In genomic region chr4:117834845-117835530, GRCm38 (mm10) we compare ENCODE assay signal across 8 mouse cellular contexts. TPM values are rescaled to one million over a fixed set of nuclear protein-coding genes. Genes with fewer than 3 reads are reported as not detected.
A peak's percentile ranks its signal among the peaks of the same experiment; 100 is the strongest.
DNase-seq lines count a peak whose midpoint lies in the region; ATAC-seq lines count a peak whose summit lies in the region.

No protein-coding gene starts in this region.

- H3K9me3 ChIP-seq in intestine, embryonic 16.5 days (ENCODE audit: control insufficient read depth, low read length), result no peaks in the 10 kb centered on the region
- H3K9me3 ChIP-seq in limb, embryonic 15.5 days, result no peaks in the 10 kb centered on the region
- no peaks in the 10 kb centered on the region for H3K9me3 ChIP-seq in midbrain, embryonic 15.5 days

- WGBS in intestine, embryonic 16.5 days, result under 1% methylated on average over 36 of the region's 36 CpGs
- under 1% methylated on average over 36 of the region's 36 CpGs for WGBS in limb, embryonic 15.5 days
- 1% methylated on average over 36 of the region's 36 CpGs for WGBS in midbrain, embryonic 15.5 days

- H3K36me3 ChIP-seq in intestine, embryonic 16.5 days (ENCODE audit: control insufficient read depth, insufficient read depth, low read length), result no peaks in the 10 kb centered on the region
- peaks cover 3% of the 10 kb centered on the region; the same call in 1 of the 2 replicates for H3K36me3 ChIP-seq in limb, embryonic 15.5 days
- no peaks in the 10 kb centered on the region for H3K36me3 ChIP-seq in midbrain, embryonic 15.5 days (replicated peaks)

- intact Hi-C loops in gastrocnemius, postnatal 36 days (cut with DNase I), result loop anchor here (5.0 kb wide), 2 partner anchors 82 to 92 kb away; partner anchors contain the start of gene Artn

- H3K27ac ChIP-seq in intestine, embryonic 16.5 days (ENCODE audit: low read length), result peak overlapping the region; percentile 90
- H3K27ac ChIP-seq in limb, embryonic 15.5 days, result peak overlapping the region; percentile 92
- peak overlapping the region; percentile 86 for H3K27ac ChIP-seq in midbrain, embryonic 15.5 days

- H3K9ac ChIP-seq in intestine, embryonic 16.5 days (ENCODE audit: low read depth, low read length), result peak overlapping the region; percentile 82
- H3K9ac ChIP-seq in limb, embryonic 15.5 days, result peak overlapping the region; percentile 71
- H3K9ac ChIP-seq in midbrain, embryonic 15.5 days, result peak overlapping the region; percentile 75

- H3K4me3 ChIP-seq in intestine, embryonic 16.5 days (ENCODE audit: low read length), result peak overlapping the region; percentile 73
- peak overlapping the region; percentile 85 for H3K4me3 ChIP-seq in limb, embryonic 15.5 days
- H3K4me3 ChIP-seq in midbrain, embryonic 15.5 days, result peak overlapping the region; percentile 73

- DNase-seq in 416B (ENCODE audit: low read depth), result peak; percentile 87
- DNase-seq in adrenal gland, adult 2 months, result peak; percentile 89
- DNase-seq in embryo, embryonic 9.5 days (ENCODE audit: extremely low spot score), result peak; percentile 85
- DNase-seq in gastrocnemius, postnatal 36 days, result peak; percentile 53 to 55
- peak; percentile 84 to 90 for DNase-seq in spleen, postnatal 4 days (ENCODE audit: low spot score in 2 of 2)

- peaks cover 29% of the 10 kb centered on the region for H3K4me1 ChIP-seq in intestine, embryonic 16.5 days (ENCODE audit: control insufficient read depth, insufficient read depth, low read length)
- H3K4me1 ChIP-seq in limb, embryonic 15.5 days, result peaks cover 26% of the 10 kb centered on the region
- peaks cover 15% of the 10 kb centered on the region for H3K4me1 ChIP-seq in midbrain, embryonic 15.5 days

- peak; percentile 39 for ATAC-seq in intestine, embryonic 16.5 days
- ATAC-seq in limb, embryonic 15.5 days (ENCODE audit: insufficient number of reproducible peaks, low FRiP score, low TSS enrichment, low read depth), result peak; percentile 27; the same call in 1 of the 2 replicates
- peak; percentile 48 for ATAC-seq in midbrain, embryonic 15.5 days (replicated peaks)

- H3K27me3 ChIP-seq in intestine, embryonic 16.5 days (replicated peaks; ENCODE audit: control insufficient read depth, insufficient read depth, low read length), result no peaks in the 10 kb centered on the region
- peaks cover 4% of the 10 kb centered on the region; the same call in 1 of the 2 replicates for H3K27me3 ChIP-seq in limb, embryonic 15.5 days
- H3K27me3 ChIP-seq in midbrain, embryonic 15.5 days (replicated peaks), result 0 out of 2 replicates have a peak, but pooled peaks cover 5% of the 10 kb centered on the region

- peak overlapping the region; percentile 86 for H3K4me2 ChIP-seq in intestine, embryonic 16.5 days (ENCODE audit: low read depth, low read length)
- H3K4me2 ChIP-seq in limb, embryonic 15.5 days, result peak overlapping the region; percentile 94
- H3K4me2 ChIP-seq in midbrain, embryonic 15.5 days, result peak overlapping the region; percentile 65

RNA-seq across cellular contexts. Expression of gene Slc6a9, which starts 0.7 kb away (rescaled TPM):
- 10 to 100 TPM in 1 of 2 experiments, 1 to 10 TPM in 1; 9.0 to 14.5 TPM for total RNA-seq in adrenal gland, adult 2 months (2021)
- polyA plus RNA-seq in adrenal gland, adult 2 months (2012; rRNA removed), result 29.7 and 39.7 TPM in 2 replicates
- 1 to 10 TPM; 5.0 to 6.0 TPM for total RNA-seq in gastrocnemius, postnatal 36 days (2021)
- polyA plus RNA-seq in intestine, embryonic 16.5 days (2015; fragmentation: Nextera tagmentation; extraction: Ambion mirVana), result 10.1 and 10.8 TPM in 2 replicates
- polyA plus RNA-seq in limb, embryonic 15.5 days (2015; fragmentation: Nextera tagmentation; extraction: Ambion mirVana), result 11.6 and 13.1 TPM in 2 replicates
- 32.3 and 33.0 TPM in 2 replicates for polyA plus RNA-seq in midbrain, embryonic 15.5 days (2015; fragmentation: Nextera tagmentation; extraction: Ambion mirVana)

RNA-seq across cellular contexts. Expression of gene Ccdc24, which starts 37.4 kb away (rescaled TPM):
- 1 to 10 TPM in 1 of 2 experiments, under 1 TPM in 1; 0.52 to 1.1 TPM for total RNA-seq in adrenal gland, adult 2 months (2021)
- 2.4 and 2.5 TPM in 2 replicates for polyA plus RNA-seq in adrenal gland, adult 2 months (2012; rRNA removed)
- total RNA-seq in gastrocnemius, postnatal 36 days (2021), result under 1 TPM in 1 of 2 experiments, not detected in 1; 0.33 TPM
- 0.66 and 0.86 TPM in 2 replicates for polyA plus RNA-seq in intestine, embryonic 16.5 days (2015; fragmentation: Nextera tagmentation; extraction: Ambion mirVana)
- 0.66 and 1.2 TPM in 2 replicates for polyA plus RNA-seq in limb, embryonic 15.5 days (2015; fragmentation: Nextera tagmentation; extraction: Ambion mirVana)
- 2.7 and 3.2 TPM in 2 replicates for polyA plus RNA-seq in midbrain, embryonic 15.5 days (2015; fragmentation: Nextera tagmentation; extraction: Ambion mirVana)

RNA-seq across cellular contexts. Expression of gene B4galt2, which starts 48.3 kb away (rescaled TPM):
- 10 to 100 TPM in 1 of 2 experiments, 1 to 10 TPM in 1; 8.7 to 12.1 TPM for total RNA-seq in adrenal gland, adult 2 months (2021)
- 63.8 and 65.8 TPM in 2 replicates for polyA plus RNA-seq in adrenal gland, adult 2 months (2012; rRNA removed)
- 1 to 10 TPM; 2.8 to 3.2 TPM for total RNA-seq in gastrocnemius, postnatal 36 days (2021)
- 10.5 and 11.1 TPM in 2 replicates for polyA plus RNA-seq in intestine, embryonic 16.5 days (2015; fragmentation: Nextera tagmentation; extraction: Ambion mirVana)
- polyA plus RNA-seq in limb, embryonic 15.5 days (2015; fragmentation: Nextera tagmentation; extraction: Ambion mirVana), result 23.1 and 27.6 TPM in 2 replicates
- 65.4 and 67.7 TPM in 2 replicates for polyA plus RNA-seq in midbrain, embryonic 15.5 days (2015; fragmentation: Nextera tagmentation; extraction: Ambion mirVana)

RNA-seq across cellular contexts. Expression of gene Atp6v0b, which starts 52.1 kb away (rescaled TPM):
- total RNA-seq in adrenal gland, adult 2 months (2021), result 100 to 1,000 TPM; 208 to 226 TPM
- 597 and 627 TPM in 2 replicates for polyA plus RNA-seq in adrenal gland, adult 2 months (2012; rRNA removed)
- 10 to 100 TPM; 65.4 to 74.0 TPM for total RNA-seq in gastrocnemius, postnatal 36 days (2021)
- 345 and 371 TPM in 2 replicates for polyA plus RNA-seq in intestine, embryonic 16.5 days (2015; fragmentation: Nextera tagmentation; extraction: Ambion mirVana)
- polyA plus RNA-seq in limb, embryonic 15.5 days (2015; fragmentation: Nextera tagmentation; extraction: Ambion mirVana), result 229 and 243 TPM in 2 replicates
- 617 and 618 TPM in 2 replicates for polyA plus RNA-seq in midbrain, embryonic 15.5 days (2015; fragmentation: Nextera tagmentation; extraction: Ambion mirVana)

RNA-seq across cellular contexts. Expression of gene Dph2, which starts 56.8 kb away (rescaled TPM):
- total RNA-seq in adrenal gland, adult 2 months (2021), result 1 to 10 TPM; 9.5 to 9.7 TPM
- 16.5 and 18.9 TPM in 2 replicates for polyA plus RNA-seq in adrenal gland, adult 2 months (2012; rRNA removed)
- 1 to 10 TPM; 1.4 to 2.6 TPM for total RNA-seq in gastrocnemius, postnatal 36 days (2021)
- 17.1 and 19.4 TPM in 2 replicates for polyA plus RNA-seq in intestine, embryonic 16.5 days (2015; fragmentation: Nextera tagmentation; extraction: Ambion mirVana)
- polyA plus RNA-seq in limb, embryonic 15.5 days (2015; fragmentation: Nextera tagmentation; extraction: Ambion mirVana), result 16.2 and 16.8 TPM in 2 replicates
- polyA plus RNA-seq in midbrain, embryonic 15.5 days (2015; fragmentation: Nextera tagmentation; extraction: Ambion mirVana), result 24.0 and 25.5 TPM in 2 replicates

Comparison
In these comparisons a context has a peak if more than half of its experiments do, and no peak if none do; other contexts are left out.
1. Peak in every context shown above with its lines: DNase-seq, ATAC-seq, H3K4me3 ChIP-seq and H3K27ac ChIP-seq.